Mouse (Mus musculus) cerebellum, postnatal 10 days (tissue): Measurements from ENCODE around the gene Nfic.

Source experiments
- DNase-seq, 2 experiments: peaks; one replicate each; pipeline ENCODE4 v3.0.0; 2021; ENCODE audit warnings: mixed read lengths in 2 of 2

The Nfic gene

DNA sequence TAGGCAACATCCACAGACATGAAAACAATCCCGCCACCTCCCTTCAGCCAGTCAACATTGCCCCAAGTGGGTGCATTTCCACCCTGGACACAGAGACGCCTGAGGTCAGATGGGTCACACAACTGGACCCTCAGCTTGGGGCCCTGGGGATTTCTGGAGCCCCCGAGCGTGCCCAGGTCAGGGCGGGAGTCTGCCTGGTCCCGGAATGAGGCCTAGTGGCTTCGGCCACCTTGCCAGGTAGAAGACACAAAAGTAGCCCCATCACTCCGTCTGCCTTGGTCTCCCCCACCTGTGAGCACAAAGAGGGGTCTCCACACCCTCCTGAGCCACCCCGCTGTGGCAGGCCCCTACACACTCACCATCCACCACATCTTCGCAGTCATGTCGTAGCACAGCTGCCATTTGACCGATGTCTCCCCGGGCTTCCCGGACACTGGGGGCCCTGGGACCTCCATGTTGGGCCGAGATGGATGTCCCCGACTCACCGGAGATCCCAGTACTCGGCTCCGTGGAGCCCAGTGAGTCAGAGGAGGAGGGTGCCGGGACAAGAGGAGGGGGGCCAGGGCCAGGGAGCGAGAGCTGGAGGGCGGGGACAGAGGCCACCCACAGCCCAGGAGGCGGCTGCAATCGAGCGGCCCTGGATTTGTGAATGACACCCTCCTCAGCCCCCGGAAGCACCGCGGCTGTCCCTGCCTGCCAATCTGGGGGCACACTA, at the start of gene Nfic:
Nfic (minus strand) TSS at position 455 of the 715 bp plus-strand sequence.
- DNase-seq, result peak in 1 of 2 experiments; percentile 8

DNA sequence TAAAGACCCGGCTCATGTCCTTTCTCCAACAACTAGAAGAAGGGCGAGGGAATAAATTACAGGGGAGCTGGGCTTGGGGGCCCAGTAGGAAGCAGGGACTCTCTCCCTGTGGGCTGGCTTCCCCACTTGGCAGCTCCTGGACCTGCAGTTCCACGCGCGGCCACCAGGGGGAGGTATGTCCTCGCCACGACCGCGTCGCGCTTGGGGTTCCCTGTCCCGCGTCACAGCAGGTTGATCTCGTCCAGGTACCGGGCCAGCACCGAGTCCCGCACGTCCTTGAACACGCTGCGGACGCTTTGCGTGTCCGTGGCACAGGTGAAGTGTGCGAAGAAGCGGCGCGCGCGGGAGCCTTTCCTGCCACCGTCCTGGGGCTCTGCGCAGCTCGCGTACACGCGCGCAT, 47.2 kb upstream of the Nfic start:
- DNase-seq, result peak; percentile 95 to 98

DNA sequence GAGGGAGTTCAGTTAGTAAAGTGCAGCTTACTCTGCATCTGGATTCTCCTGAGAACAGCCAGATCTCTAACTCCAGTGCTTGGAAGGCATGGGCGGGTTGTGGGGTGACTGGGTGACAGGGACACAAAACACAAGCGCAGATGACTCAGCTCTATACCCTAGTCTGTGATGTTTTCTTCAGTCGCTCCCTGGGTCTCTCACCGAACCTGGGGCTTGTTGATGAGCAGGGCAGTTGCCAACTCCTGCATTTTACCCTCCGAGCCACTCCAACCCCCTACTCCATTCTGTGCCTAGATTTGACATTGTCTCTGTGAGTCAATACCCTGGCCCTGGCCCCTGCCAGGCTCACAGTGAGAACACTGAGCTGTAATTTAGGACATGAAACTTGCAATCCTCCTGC, 46.4 kb upstream of the Nfic start:
- no peak for DNase-seq

DNA sequence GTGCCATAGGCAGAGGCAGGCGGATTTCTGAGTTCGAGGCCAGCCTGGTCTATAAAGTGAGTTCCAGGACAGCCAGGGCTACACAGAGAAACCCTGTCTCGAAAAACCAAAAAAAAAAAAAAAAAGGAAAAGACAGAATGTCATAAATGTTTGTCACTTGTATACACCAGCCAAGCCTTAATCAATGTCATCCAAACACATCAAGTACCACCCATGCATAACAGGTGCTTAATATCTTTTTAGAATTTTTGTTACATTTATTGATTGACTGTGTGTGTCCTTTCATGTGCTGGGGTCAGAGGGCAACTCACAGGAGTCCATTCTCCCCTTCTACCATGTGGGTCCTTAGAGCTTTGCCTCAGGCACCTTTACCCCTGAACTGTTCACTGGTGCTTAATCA, 44.6 kb upstream of the Nfic start, which contains the start of gene S1pr4:
S1pr4 (minus strand) TSS at position 101 of the 400 bp plus-strand sequence.
- no peak for DNase-seq

DNA sequence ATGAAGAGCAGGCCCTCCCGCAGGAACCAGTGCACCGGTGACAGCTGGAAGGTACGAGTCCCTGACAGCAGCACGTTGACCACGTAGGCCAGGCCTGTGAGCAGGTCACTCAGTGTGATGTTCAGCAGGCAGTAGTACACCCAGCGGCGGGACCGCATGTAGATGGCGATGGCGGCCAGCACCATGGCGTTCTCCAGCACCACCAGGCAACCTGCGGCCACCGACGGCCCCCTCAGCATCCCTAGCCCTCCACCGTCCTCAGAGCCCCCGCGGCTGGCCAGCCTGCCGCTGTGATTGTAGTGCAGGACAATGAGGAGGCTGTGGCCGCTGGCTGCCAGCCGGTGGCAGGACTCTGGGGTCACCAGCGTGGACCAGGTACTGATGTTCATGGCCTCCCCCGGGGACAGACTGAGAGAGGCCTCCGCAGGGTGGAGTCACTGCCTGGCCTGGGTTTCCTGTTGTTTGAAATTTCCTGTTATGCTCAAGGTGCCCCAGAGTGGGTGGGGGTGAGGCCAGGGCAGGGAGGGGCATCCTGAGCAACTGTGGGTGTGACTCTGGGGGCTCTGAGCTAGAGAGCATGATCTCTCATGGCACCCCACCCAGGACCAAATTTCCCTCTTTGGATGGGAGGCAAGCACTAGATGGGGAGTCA, 43.9 kb upstream of the Nfic start:
- no peak for DNase-seq

DNA sequence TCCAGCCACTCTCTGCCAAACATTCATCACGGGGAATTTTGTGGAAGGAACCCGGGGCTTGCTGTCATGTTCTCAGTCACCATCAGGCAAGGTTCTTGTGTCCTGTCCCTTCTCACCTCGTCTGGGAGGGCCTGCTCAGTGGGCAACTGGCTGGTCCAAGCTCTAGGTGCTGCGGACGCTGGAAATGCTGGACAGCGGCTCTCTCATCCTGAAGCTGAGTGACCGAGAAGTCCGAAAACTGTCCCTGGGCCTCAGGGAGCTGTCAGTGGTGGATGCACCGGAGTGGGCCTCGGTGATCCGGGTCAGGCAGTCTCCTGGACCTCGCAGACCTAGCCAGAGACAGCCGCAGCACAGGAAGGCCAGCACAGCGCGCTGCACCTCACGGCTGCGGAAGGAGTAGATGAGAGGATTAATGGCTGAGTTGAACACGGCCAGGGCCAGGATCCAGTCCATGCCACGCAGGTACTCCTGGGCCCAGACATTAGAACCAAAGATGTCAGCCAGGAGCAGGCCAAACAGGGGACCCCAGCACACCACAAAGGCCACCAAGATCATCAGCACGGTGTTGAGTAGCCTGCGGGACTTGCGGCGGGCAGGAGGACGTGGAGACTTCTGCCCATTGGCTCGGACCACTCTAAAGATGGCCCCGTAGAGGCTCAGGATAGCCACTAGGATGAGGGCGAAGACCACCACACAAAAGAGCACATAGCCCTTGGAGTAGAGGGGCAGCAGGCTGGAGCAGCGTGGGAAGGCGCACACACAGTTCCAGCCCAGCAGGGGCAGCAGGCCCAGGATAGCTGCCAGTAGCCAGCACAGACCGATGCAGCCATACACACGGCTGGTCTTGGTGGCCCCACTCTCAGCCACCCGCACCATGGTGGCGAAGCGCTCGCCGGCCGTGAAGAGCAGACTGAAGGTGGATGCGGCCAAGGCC, 43.1 kb upstream of the Nfic start:
- peak in 1 of 2 experiments; percentile 6 for DNase-seq

DNA sequence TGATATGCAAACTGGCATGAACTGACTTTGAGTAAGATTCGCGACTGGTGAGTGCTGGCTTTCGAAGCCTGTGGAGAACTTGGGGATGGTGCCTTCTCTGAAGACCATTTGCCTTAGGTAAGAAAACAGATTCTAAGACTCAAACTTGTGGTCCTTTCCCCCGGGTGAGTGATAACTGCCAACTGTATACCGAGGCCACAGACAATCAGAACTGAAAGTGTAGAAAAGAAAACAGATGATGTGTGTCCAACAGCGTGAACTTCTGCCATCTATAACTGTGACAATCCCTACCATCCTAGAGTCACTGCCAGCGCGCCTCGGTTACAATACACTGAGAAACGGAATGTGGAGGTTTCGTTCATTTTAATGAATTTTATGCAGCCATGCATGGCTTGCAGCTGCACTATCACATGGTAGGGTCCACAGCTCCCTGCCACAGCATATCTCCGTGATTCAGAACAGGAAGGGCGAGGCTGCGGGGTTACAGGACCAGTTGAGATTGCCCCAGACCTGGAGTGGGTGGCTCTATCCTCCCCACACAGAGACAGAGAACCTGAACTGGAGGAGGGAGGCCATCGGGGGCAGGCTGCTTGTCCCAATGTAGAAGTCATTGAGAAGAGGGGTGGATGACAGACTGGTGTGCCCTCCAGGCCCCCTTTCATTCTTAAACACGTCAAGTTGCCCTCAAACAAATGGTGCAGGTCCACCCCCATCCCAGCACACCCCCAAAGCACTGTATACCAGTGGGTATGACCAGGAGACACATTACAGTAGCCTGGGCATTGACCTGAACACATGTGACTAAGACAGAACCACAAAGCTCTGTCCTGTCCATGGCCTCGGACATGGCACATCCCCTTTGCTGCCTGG, 42.2 kb upstream of the Nfic start:
- DNase-seq, result peak in 1 of 2 experiments; percentile 14

DNA sequence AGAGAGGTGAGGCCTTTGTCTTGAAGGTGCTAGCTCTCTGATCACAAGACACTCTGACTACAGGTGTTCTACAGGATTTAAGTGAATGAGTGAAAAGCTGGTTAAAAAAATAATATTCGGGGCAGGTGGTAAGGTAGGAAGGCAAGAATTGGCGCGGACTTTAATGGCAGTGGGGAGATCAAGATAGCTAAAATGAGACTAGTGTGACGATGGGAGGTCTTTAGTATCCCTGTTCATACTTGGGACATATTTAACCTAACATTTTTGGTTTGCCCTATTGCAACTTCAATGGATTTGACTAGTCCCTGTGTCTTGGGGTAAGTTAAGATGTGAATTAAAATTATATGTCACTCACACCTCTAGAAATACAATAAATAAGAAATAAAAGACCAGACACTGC, 41.5 kb upstream of the Nfic start:
- peak in 1 of 2 experiments; percentile 37 for DNase-seq

DNA sequence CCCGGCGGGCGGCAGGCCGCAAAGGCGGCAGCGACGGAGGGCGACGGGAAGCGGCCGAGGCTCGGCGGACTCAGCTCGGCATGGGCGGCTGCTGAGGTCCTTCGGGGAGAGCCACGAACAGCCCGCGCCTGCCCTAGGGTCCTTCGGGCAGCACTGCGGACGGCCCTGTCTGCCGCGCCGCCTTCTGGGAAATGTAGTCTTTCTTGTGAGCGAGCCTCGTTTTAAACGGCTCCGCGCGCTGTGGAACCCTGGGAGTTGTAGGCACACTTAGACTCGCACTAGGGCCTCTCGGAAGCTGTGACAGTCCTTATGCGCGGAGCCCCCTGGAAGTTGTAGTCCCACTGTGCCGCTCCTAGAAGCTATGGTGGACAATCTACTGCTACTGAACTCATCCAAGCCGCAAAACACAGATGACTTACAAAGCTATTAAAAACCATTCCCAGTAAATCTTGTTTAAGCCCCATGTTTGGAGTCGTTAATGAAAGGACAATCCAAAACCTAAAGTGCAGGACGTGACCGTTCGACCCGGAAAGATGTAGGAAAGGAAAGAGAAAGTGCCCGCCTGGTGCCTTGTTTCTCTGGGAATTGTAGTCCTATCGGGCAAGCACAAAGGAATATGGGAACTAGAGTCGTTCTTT, 40.9 kb upstream of the Nfic start, which contains the start of gene Ncln:
Ncln (minus strand) TSS at position 129 of the 638 bp plus-strand sequence.
- peak; percentile 99 for DNase-seq

DNA sequence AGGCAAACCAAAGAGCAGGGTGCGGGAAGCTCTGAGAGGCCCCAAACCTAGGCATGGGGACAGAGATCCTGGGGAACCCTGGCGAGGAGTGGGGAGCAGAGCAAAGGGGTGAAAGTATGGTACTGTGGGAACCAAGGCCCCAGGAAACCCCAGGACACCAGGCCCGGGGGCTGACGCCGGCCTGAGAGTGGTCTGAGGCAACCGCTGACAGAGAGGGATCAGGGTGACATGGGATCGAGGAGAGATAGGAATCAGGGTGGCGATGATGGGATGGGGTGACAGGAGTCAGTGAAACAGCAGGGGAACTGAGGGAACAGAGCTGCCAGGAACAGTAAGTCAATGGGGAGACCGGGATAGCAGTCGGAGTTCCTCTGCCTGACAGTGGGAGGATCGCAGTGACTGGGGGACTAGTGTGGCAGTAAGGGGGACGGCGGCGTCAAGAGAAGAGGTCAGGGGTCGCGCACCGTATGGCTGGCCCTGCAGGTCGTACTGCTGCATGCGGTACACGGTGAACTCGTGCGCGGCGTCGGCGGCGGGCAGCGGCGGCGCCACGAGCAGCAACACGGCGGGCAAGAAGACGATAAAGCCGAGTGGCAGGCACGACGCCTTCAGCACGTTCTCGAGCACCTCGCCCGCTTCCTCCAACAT, 40.3 kb upstream of the Nfic start:
- DNase-seq, result no peak

DNA sequence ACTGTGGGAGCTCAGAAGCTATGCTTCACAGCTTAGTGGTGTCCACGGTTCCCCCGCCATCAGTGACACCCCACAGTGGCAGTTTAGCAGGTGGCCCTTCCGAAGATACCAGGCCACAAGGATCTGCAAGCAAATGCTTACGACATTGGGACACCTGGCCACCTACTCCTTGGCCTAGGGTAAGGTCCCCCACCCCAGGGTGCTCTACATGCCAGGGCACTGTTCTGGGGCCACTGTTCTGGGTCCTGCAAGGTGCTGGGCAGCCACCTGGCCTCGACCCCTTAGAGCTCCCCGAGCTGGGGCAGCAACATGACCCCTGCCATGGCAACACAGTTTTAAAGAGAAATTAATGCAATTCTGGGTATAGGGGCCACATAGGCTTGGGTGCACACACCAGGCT, 39.7 kb upstream of the Nfic start:
- DNase-seq, result peak in 1 of 2 experiments; percentile 41

DNA sequence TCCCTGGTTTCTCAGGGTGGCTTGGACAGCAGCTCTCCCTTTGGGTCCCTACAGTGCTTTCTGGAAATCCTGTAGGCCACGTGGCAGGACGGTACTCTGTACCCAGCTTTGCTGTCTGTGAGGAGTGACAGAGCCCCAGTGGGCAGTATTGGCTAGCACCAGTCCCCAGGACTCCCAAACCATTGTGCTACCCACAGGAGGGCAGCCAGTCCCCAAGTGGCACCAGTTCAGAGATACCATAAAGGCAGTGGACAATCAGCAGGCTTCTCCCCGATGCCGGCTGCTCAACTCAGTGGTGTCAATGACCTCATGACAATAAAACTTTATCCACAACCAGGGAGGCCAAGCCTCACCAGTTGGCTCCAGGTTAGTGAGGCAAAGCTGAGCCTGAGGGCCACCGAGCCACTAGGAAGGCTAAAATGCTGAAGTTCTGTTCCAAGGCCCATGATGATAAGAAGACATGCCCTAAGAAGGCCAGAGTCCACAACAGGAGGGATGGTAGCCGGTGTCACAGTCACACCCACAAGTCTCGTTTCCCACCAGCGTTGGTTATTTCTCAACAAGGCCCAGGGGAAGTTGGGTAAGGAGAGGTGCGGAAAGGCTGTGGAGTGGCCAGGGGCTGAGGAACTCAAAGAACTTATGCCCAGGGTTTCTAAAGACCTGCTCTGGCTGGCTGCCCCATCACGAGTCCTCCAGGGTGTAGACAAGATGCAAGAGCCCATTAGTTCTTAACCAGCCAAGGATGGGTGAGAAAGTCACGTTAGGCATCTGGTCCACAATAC, 39.0 kb upstream of the Nfic start:
- DNase-seq, result peak in 1 of 2 experiments; percentile 14

DNA sequence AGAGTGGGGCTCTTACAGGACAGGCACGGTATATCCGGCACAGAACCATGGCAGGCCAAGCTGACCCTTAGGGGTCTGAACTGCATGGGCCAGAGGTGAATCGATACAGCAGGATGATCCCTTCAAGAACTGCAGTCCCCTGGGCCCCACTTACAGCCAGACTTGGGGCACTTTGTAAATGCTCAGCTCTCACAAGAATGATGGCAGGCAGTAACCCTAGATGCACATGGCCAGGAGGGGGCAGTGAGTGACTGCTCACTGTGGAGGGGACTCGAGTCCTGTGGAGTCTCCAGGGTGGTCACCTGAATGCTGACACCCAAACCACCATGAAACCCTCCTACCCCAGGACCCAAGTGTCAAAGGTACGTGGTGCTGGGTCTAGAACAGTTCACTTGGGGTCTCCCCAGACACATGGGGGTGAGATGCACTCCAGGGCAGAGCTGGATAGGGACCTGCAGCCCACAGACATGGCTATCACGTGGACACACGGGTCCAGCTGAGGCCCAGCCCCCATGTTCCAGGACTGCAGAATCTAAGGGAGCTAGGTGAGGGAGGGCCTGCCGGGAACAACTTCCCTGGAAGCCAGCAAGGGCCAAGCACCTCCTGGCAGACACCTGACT, 38.3 kb upstream of the Nfic start:
- peak in 1 of 2 experiments; percentile 29 for DNase-seq

DNA sequence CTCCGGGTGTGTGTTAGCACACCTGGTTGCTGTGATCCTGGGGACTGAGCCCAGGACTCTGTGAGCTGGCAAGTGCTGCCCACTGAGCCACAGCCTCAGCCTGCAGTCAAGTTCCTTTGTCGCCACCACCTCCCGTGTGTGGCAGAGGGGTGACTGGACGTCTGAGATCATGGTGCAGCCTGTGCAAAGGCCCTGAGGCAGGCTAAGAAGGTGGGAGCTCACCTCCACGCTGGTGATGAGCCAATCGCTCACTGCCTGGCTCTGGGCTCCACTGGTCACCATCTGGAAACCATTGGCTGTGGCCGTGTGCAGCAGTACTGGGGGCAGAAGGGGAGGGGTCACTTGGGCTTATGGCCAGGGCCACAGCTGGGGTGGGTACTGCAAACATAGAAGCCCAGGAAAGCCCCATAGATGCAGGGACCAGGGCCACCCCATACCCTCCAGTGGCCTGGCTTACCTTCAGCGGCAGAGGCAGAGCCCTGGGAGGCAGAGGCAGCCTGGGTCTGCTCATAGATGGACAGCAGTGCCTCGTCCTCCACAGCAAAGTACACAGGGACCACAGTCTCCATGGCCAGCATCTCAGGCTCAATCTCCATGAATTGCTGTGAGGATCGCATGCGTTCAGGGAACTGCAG, 37.3 kb upstream of the Nfic start:
- DNase-seq, result peak in 1 of 2 experiments; percentile 33

DNA sequence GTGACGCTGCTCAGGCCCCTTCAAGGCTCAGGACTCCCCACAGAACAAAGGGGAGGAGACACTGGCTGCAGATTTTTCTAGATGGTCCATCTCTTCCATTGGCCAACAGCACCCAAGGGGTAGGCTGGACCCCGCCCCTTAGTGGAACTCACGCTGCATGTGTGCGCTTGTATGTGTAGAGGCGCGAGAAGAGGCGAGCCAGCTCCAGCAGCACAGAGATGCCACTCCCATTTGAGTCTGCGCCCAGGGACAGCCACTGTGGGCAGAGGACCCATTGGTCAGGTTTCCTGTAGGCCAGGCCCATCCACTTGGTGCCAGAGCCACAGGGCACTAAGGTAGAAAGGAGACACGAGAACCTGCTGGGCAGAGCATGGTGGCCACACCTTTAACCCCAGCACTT, 35.6 kb upstream of the Nfic start:
- peak in 1 of 2 experiments; percentile 10 for DNase-seq

DNA sequence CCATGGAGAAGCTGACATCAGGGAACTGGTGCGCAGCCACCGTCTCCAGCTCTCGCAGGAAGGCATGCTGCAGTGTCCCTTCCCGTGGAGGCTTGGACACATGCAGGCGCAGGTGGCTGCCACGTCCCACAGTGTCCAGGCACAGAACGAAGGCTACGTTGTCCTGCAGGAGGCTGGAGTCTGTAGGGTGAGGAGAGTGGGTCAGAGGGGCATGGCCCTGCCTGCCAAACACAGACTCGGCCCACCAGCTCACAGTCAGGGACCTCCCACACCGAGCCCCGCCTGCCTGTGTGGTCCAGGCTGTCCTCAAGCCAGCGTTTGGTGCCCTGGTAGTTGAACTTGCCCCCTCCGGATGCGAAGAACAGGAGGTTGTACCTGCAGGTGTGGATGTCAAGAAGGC, 34.5 kb upstream of the Nfic start:
- DNase-seq, result peak in 1 of 2 experiments; percentile 4

DNA sequence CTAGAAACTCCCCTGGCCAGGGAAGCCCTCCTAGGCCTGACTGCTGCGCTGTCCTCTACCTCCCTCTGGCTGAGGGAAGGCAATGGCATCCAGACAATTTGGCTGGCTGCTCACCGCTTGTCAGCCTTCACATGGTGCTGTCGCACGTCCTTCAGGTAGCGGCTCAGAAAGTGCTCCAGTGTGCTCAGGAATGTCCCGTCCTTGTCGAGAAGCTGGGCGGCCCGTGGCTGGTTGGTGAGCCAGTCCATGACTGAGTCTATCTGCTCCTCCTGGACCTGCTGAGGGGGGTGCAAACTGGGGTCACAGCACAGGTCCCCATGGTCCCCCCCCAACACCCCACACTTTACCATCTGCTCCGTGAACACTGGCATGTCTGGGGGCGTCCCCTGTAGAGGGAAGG, 32.6 kb upstream of the Nfic start:
- DNase-seq, result no peak

DNA sequence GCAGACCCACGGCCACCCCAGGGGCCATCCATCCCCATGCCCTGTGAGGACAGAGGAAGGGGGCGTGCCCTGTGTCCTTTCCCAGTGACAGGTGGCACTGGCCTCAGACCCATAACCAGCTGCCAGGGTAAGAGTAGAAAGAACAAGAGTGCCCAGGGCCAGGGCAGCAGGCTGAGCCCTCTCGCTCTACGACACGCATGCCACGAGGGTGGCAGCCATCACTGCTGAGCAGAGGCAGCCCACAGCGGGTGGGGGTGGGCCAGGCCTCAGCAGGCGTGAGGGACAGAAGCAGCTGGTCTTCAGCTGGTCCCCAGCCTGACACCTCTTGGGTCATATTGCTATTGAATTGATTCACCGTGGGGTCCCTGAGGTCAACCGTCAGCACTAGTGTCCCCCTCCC, 31.1 kb upstream of the Nfic start:
- no peak for DNase-seq

DNA sequence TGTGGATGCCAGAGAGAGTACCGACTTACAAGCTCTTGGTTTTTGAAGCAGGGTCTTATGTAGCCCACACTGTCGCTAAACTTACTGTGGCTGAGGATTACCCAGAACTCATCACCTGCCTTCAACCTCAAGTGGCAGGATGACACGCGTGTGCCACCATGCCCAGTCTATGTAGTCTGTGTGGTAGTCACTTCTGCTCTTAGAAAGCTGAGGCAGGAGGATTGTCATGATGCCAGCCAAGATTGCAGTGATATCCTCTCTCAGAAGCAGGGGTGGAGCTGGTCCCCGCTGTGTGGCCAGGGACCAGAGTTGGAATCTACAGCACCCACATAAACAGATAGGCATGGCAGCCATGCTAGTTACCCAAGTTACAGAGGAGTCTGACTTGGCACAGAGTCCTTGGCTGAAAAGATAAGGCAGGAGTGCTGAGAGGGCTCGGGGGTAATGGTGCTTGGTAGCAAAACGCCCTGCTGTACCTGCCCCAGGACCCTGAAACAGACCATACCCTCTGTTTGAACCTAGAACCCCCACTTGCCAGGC, 30.1 kb upstream of the Nfic start:
- no peak for DNase-seq
